ENCODE assay signal across 17 mouse cellular contexts in genomic region chrX:56668051-56668450, GRCm38 (mm10). TPM values are rescaled to one million over a fixed set of nuclear protein-coding genes. Genes with fewer than 3 reads are reported as not detected.
DNase-seq lines count a peak whose midpoint lies in the region; ATAC-seq and TF ChIP-seq lines count a peak whose summit lies in the region.
"Had no signal": no experiment of that assay in that cellular context is flagged by ENCODE, and none has a peak within 500 bp of the region (broad histone marks: within the 10 kb centered on the region; RNA-seq: fewer than 3 reads in every experiment).

No protein-coding gene starts in this region.

- H3K4me3 ChIP-seq in lung, embryonic 15.5 days = no peak overlapping the region
- H3K4me3 ChIP-seq in lung, adult 2 months (replicated peaks; ENCODE audit: extremely low read depth, low read depth, low read length) = no peak overlapping the region
- H3K4me3 ChIP-seq in kidney, embryonic 15.5 days (replicated peaks) = no peak overlapping the region
- H3K4me3 ChIP-seq: embryonic facial prominence, embryonic 12.5 days; limb, embryonic 10.5 days; midbrain, embryonic 12.5 days had no signal

- TF ChIP-seq CTCF in lung, adult 2 months (IDR thresholded peaks at IDR 0.05; ENCODE audit: insufficient read depth, low read length) = no peak

- H3K27me3 ChIP-seq in lung, embryonic 15.5 days = no peaks in the 10 kb centered on the region
- no peaks in the 10 kb centered on the region for H3K27me3 ChIP-seq in kidney, embryonic 15.5 days
- H3K27me3 ChIP-seq: embryonic facial prominence, embryonic 12.5 days; midbrain, embryonic 12.5 days had no signal

- H3K9me3 ChIP-seq in lung, embryonic 15.5 days = no peaks in the 10 kb centered on the region
- H3K9me3 ChIP-seq in kidney, embryonic 15.5 days (replicated peaks) = no peaks in the 10 kb centered on the region
- H3K9me3 ChIP-seq: embryonic facial prominence, embryonic 12.5 days; limb, embryonic 10.5 days; midbrain, embryonic 12.5 days had no signal

- TF ChIP-seq POLR2A in lung, adult 2 months (IDR thresholded peaks at IDR 0.05; ENCODE audit: borderline replicate concordance, extremely low read depth, low read depth, low read length) = no peak

- 65% methylated on average over 5 of the region's 5 CpGs for WGBS in lung, embryonic 15.5 days
- WGBS in lung, adult 2 months = 78% methylated on average over 5 of the region's 5 CpGs
- WGBS in kidney, embryonic 15.5 days = 67% methylated on average over 5 of the region's 5 CpGs

- H3K9ac ChIP-seq in lung, embryonic 15.5 days = no peak overlapping the region
- H3K9ac ChIP-seq in kidney, embryonic 15.5 days = no peak overlapping the region
- H3K9ac ChIP-seq: embryonic facial prominence, embryonic 12.5 days; forebrain, postnatal 0 days; hindbrain, embryonic 14.5 days; liver, postnatal 0 days; midbrain, embryonic 12.5 days had no signal

- no peak for ATAC-seq in lung, embryonic 15.5 days (ENCODE audit: borderline replicate concordance, extremely low read depth, low FRiP score, low TSS enrichment)
- ATAC-seq in kidney, embryonic 15.5 days (replicated peaks; ENCODE audit: low FRiP score) = no peak
- no peak for ATAC-seq in granulocyte monocyte progenitor cell, adult 5-6 weeks (replicated peaks; ENCODE audit: poor library complexity, severe bottlenecking)
- ATAC-seq: activated CD4-positive, CD25-positive, alpha-beta regulatory T cell, adult 4 months; forebrain, postnatal 0 days; liver, postnatal 0 days had no signal

- peaks cover 5% of the 10 kb centered on the region; the same call in 1 of the 2 replicates for H3K4me1 ChIP-seq in lung, embryonic 15.5 days
- H3K4me1 ChIP-seq in lung, adult 2 months (ENCODE audit: control insufficient read depth, insufficient read depth, low read length) = no peaks in the 10 kb centered on the region
- no peaks in the 10 kb centered on the region for H3K4me1 ChIP-seq in kidney, embryonic 15.5 days
- H3K4me1 ChIP-seq: embryonic facial prominence, embryonic 12.5 days; limb, embryonic 10.5 days; midbrain, embryonic 12.5 days had no signal

- no peaks in the 10 kb centered on the region for H3K36me3 ChIP-seq in lung, embryonic 15.5 days
- no peaks in the 10 kb centered on the region for H3K36me3 ChIP-seq in kidney, embryonic 15.5 days
- H3K36me3 ChIP-seq: embryonic facial prominence, embryonic 12.5 days; limb, embryonic 10.5 days; midbrain, embryonic 12.5 days had no signal

- peak; percentile 49 for DNase-seq in kidney, adult 11 months
- no peak for DNase-seq in kidney, adult 18-20 months
- DNase-seq in lung, adult 2 months = no peak
- DNase-seq in kidney, postnatal 36 days = peak; percentile 42 to 47
- DNase-seq: liver; liver, postnatal 0 days; thymus, adult 18-20 months; thymus, postnatal 36 days had no signal

- H3K4me2 ChIP-seq in lung, embryonic 15.5 days = no peak overlapping the region
- H3K4me2 ChIP-seq in kidney, embryonic 15.5 days = no peak overlapping the region
- H3K4me2 ChIP-seq: embryonic facial prominence, embryonic 12.5 days; hindbrain, embryonic 14.5 days; midbrain, embryonic 12.5 days had no signal

- peak overlapping the region; percentile 79 for H3K27ac ChIP-seq in lung, embryonic 15.5 days
- H3K27ac ChIP-seq in kidney, embryonic 15.5 days = 0 out of 2 replicates have a peak overlapping the region, but pooled peaks have one; percentile 18
- H3K27ac ChIP-seq: embryonic facial prominence, embryonic 12.5 days; hindbrain, embryonic 14.5 days; limb, embryonic 10.5 days; midbrain, embryonic 12.5 days had no signal

RNA-seq across cellular contexts. Expression of gene Slc9a6, which starts 58.5 kb away (rescaled TPM):
- 10.4 and 11.8 TPM in 2 replicates for polyA plus RNA-seq in lung, embryonic 15.5 days (2015; fragmentation: Nextera tagmentation; extraction: Ambion mirVana)
- 29.7 and 29.9 TPM in 2 replicates for polyA plus RNA-seq in lung, adult 2 months (2012; rRNA removed)
- 11.3 and 11.8 TPM in 2 replicates for polyA plus RNA-seq in kidney, embryonic 15.5 days (2015; fragmentation: Nextera tagmentation; extraction: Ambion mirVana)
- 3.4 and 7.6 TPM in 2 replicates for total RNA-seq in granulocyte monocyte progenitor cell, adult 5-6 weeks (2014; fragmentation: Nextera tagmentation)
- 11.4 and 11.6 TPM in 2 replicates for total RNA-seq in granulocyte monocyte progenitor cell, adult 5-6 weeks (2017)

Comparison
In these comparisons a context has a peak if more than half of its experiments do, and no peak if none do; other contexts are left out.
1. DNase-seq: peak in kidney, adult 11 months (single experiment) and kidney, postnatal 36 days (2 of 2); none in kidney, adult 18-20 months (single experiment) and lung, adult 2 months (single experiment).